ENCODE assay signal across 12 mouse cellular contexts in genomic region chr2:3244251-3244650, GRCm38 (mm10).
"Had no signal": no experiment of that assay in that cellular context is flagged by ENCODE, and none has a peak within 500 bp of the region (broad histone marks: within the 10 kb centered on the region; RNA-seq: fewer than 3 reads in every experiment).

No protein-coding gene starts in this region.

- DNase-seq: gastrocnemius, postnatal 14 days; gastrocnemius, postnatal 36 days; heart, adult 18-20 months; heart, postnatal 10 days; kidney, adult 11 months; kidney, adult 2 months; kidney, adult 9 months; kidney, postnatal 10 days; kidney, postnatal 25 days; kidney, postnatal 4 days; liver; liver, embryonic 13.5 days had no signal
